Mouse (Mus musculus) CH12.LX (cell line): ENCODE results near the gene 4930404H24Rik. TPM values are rescaled to one million over a fixed set of nuclear protein-coding genes. Genes with fewer than 3 reads are reported as not detected.

Source experiments
- DNase-seq: peaks from one replicate; pipeline ENCODE4 v3.0.0-alpha.2; 2013; ENCODE audit errors: extremely low read depth
- H3K27ac ChIP-seq: 2 replicates; pipeline ENCODE4 v1.5.1; 2012; ENCODE audit warnings: low read depth, mild to moderate bottlenecking, control low read depth, moderate library complexity; ENCODE audit not compliant: insufficient read depth
- H3K27me3 ChIP-seq: replicated peaks from 2 replicates; pipeline ENCODE3; 2012; ENCODE audit warnings: inconsistent platforms
- H3K36me3 ChIP-seq, 2 experiments: replicated peaks in 1 of 2; 2 replicates each; pipeline versions ENCODE3 to v1.6.1; 2012; ENCODE audit warnings: inconsistent platforms in 1 of 2, low read length in 1 of 2, mild to moderate bottlenecking in 1 of 2, mixed read lengths in 1 of 2, moderate library complexity in 1 of 2; ENCODE audit not compliant: control insufficient read depth in 1 of 2, insufficient read depth in 1 of 2
- H3K4me1 ChIP-seq, 2 experiments: 2 replicates each; pipeline ENCODE4 v1.6.1; 2012; ENCODE audit warnings: inconsistent platforms in 1 of 2, moderate library complexity in 1 of 2; ENCODE audit not compliant: insufficient read depth in 2 of 2, control insufficient read depth in 1 of 2
- H3K4me2 ChIP-seq: 2 replicates; pipeline ENCODE4 v1.6.1; 2012; ENCODE audit warnings: low read depth, mild to moderate bottlenecking, control low read depth; ENCODE audit not compliant: poor library complexity, insufficient read depth, severe bottlenecking
- H3K4me3 ChIP-seq, 3 experiments: fragments of 150-350 bp in 1 of 3; sonication (generic) in 1 of 3; replicated peaks in 1 of 3; 2 replicates each; pipeline versions ENCODE3 to v1.5.1; 2011 to 2012; ENCODE audit warnings: low read depth in 2 of 3, low read length in 2 of 3, mild to moderate bottlenecking in 2 of 3, moderate library complexity in 2 of 3, control low read depth in 1 of 3, improper control_type of control experiment in 1 of 3, inconsistent platforms in 1 of 3, mixed read lengths in 1 of 3; ENCODE audit not compliant: poor library complexity in 1 of 3
- H3K79me2 ChIP-seq: replicated peaks from 2 replicates; pipeline ENCODE4 v1.6.1; 2012; ENCODE audit warnings: mild to moderate bottlenecking, moderate library complexity; ENCODE audit not compliant: control insufficient read depth, poor library complexity, insufficient read depth, severe bottlenecking; ENCODE audit errors: extremely low read depth
- H3K9ac ChIP-seq: 2 replicates; pipeline ENCODE4 v1.6.1; 2012; ENCODE audit warnings: low read depth, mild to moderate bottlenecking, control low read depth, moderate library complexity; ENCODE audit not compliant: insufficient read depth
- H3K9me3 ChIP-seq: replicated peaks from 2 replicates; pipeline ENCODE3; 2012; ENCODE audit warnings: low read length, inconsistent platforms, mixed read lengths
- BHLHE40 ChIP-seq: IDR thresholded peaks from 2 replicates; pipeline ENCODE4 v1.6.1; 2011; ENCODE audit warnings: mild to moderate bottlenecking, low read depth, low read length, improper control_type of control experiment
- CHD1 ChIP-seq: IDR thresholded peaks from 2 replicates; pipeline ENCODE4 v1.6.1; 2012; ENCODE audit warnings: low read depth, low read length, improper control_type of control experiment, inconsistent platforms
- E2F4 ChIP-seq: IDR thresholded peaks from 2 replicates; pipeline ENCODE4 v1.6.1; 2011; ENCODE audit warnings: low read depth, low read length, improper control_type of control experiment; ENCODE audit not compliant: insufficient replicate concordance
- EP300 ChIP-seq: IDR thresholded peaks from 2 replicates; pipeline ENCODE4 v1.6.1; 2011; ENCODE audit warnings: low read length, improper control_type of control experiment
- ETS1 ChIP-seq: conservative IDR thresholded peaks from 2 replicates; pipeline ENCODE4 v1.6.1; 2012; ENCODE audit warnings: low read depth, mild to moderate bottlenecking, inconsistent platforms, low read length, improper control_type of control experiment, moderate library complexity
- GABPA ChIP-seq: IDR thresholded peaks from 2 replicates; pipeline ENCODE4 v1.6.1; 2012; ENCODE audit warnings: low read depth, low read length, improper control_type of control experiment, inconsistent platforms; ENCODE audit not compliant: insufficient replicate concordance
- JUND ChIP-seq: conservative IDR thresholded peaks from 2 replicates; pipeline ENCODE4 v1.6.1; 2011; ENCODE audit warnings: low read depth, low read length, improper control_type of control experiment
- MAFK ChIP-seq: IDR thresholded peaks from 2 replicates; pipeline ENCODE4 v1.6.1; 2011; ENCODE audit warnings: low read length, improper control_type of control experiment; ENCODE audit not compliant: insufficient replicate concordance
- MAZ ChIP-seq: IDR thresholded peaks from 2 replicates; pipeline ENCODE4 v1.6.1; 2012; ENCODE audit warnings: low read depth, mild to moderate bottlenecking, inconsistent platforms, low read length, improper control_type of control experiment, moderate library complexity
- MXI1 ChIP-seq: IDR thresholded peaks from 2 replicates; pipeline ENCODE4 v1.6.1; 2011; ENCODE audit warnings: mild to moderate bottlenecking, low read depth, low read length, improper control_type of control experiment
- NELFE ChIP-seq: IDR thresholded peaks from 2 replicates; pipeline ENCODE4 v1.6.1; 2011; ENCODE audit warnings: low read depth, low read length, improper control_type of control experiment
- PAX5 ChIP-seq: IDR thresholded peaks from 2 replicates; pipeline ENCODE4 v1.6.1; 2012; ENCODE audit warnings: low read length, inconsistent platforms, mixed read lengths
- POLR2A ChIP-seq: IDR thresholded peaks from 2 replicates; pipeline ENCODE4 v1.6.1; 2011; ENCODE audit warnings: low read depth, mild to moderate bottlenecking, improper control_type of control experiment, low read length
- SIN3A ChIP-seq: IDR thresholded peaks from 2 replicates; pipeline ENCODE4 v1.6.1; 2012; ENCODE audit warnings: low read length, improper control_type of control experiment, inconsistent platforms
- SMC3 ChIP-seq: IDR thresholded peaks from 2 replicates; pipeline ENCODE4 v1.6.1; 2011; ENCODE audit warnings: low read depth, low read length, improper control_type of control experiment
- USF1 ChIP-seq: IDR thresholded peaks from 2 replicates; pipeline ENCODE4 v1.6.1; 2014; ENCODE audit warnings: low read depth, mild to moderate bottlenecking, inconsistent platforms, low read length, improper control_type of control experiment
- USF2 ChIP-seq: conservative IDR thresholded peaks from 2 replicates; pipeline ENCODE4 v1.6.1; 2011; ENCODE audit warnings: low read depth, low read length, improper control_type of control experiment
- ZKSCAN1 ChIP-seq: IDR thresholded peaks from 2 replicates; pipeline ENCODE4 v1.6.1; 2012; ENCODE audit warnings: low read depth, inconsistent platforms, low read length, improper control_type of control experiment, borderline replicate concordance
- dilution Hi-C: fragments of 300-500 bp; cut with MboI; formaldehyde crosslinking; loops from 2 replicates; pipeline ENCODE4 v1.14.3; 2020; ENCODE audit warnings: low sequenced_read_pairs; ENCODE audit not compliant: extremely low pct_unique_long_range_greater_than_20kb, extremely low pct_ligation_motif_present
- in situ Hi-C: fragments of 300-500 bp; cut with MboI; formaldehyde crosslinking; loops from 3 replicates; pipeline ENCODE4 v1.14.3; 2019; ENCODE audit warnings: low sequenced_read_pairs, low pct_ligation_motif_present, low pct_unique_long_range_greater_than_20kb, mixed read lengths
- polyA plus RNA-seq: library from polyadenylated mRNA; unstranded; fragments of >175 nt; gene quantifications from 2 replicates; pipeline ENCODE4 v1.2.1, GENCODE M21; 2012; ENCODE audit warnings: low read depth; ENCODE audit not compliant: insufficient read length
- total RNA-seq, 2 experiments: library from RNA; depleted of rRNA; stranded (reverse); fragments of 300-350 nt in 1 of 2; fragments of >200 nt in 1 of 2; gene quantifications; 2 replicates each; pipeline ENCODE4 v1.2.3; 2012 to 2014

Gene 4930404H24Rik
- total and polyA plus RNA-seq, 3 experiments = not detected

DNA sequence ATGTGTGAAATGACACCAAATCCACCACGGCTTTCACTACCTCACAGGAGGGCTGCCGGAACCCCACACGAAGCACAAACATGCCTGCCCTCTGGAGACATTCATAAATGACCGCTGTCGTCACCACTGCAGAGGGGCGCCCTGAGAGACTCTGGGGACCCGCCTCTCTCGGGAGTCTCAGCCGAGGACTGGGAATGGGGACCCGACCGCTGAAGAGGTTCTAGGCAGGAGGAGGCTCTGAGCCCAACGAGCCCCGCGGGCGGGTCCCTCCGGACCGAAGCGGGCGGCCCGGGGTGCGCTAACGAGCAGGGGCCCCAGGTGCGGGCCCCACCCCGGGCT is 442 bp upstream of the 4930404H24Rik start:
- no peak overlapping the region for H3K27ac ChIP-seq
- in situ Hi-C loops = no loop called here
- dilution Hi-C loops = no loop called here

GRCm38 (mm10) chr2:153493393-153493731 is 772 bp downstream of the 4930404H24Rik start:
- no peak for DNase-seq
- no peaks in the 10 kb centered on the region for H3K9me3 ChIP-seq
- no peaks in the 10 kb centered on the region for H3K36me3 ChIP-seq
- peak overlapping the region; percentile 63; the same call in 1 of the 2 replicates for H3K27ac ChIP-seq
- TF ChIP-seq NELFE = no peak
- no peak for TF ChIP-seq CHD1
- TF ChIP-seq MXI1 = no peak
- TF ChIP-seq POLR2A = no peak
- TF ChIP-seq USF2 = no peak
- TF ChIP-seq MAZ = 0 out of 2 replicates have a peak, but pooled peaks have one; percentile 6
- TF ChIP-seq ZKSCAN1 = peak; percentile 84
- TF ChIP-seq EP300 = no peak
- no peak for TF ChIP-seq MAFK
- H3K4me1 ChIP-seq = peaks cover 30 to 50% of the 10 kb centered on the region in 2 experiments
- H3K79me2 ChIP-seq = no peaks in the 10 kb centered on the region
- H3K9ac ChIP-seq = no peak overlapping the region
- H3K4me2 ChIP-seq = peak overlapping the region; percentile 88
- dilution Hi-C loops (no loop called here), in situ Hi-C loops (no loop called here)
- H3K27me3 ChIP-seq = no peaks in the 10 kb centered on the region
- peak overlapping the region; percentile 8 to 63 (median 46) for H3K4me3 ChIP-seq

More for the DNA sequence above, 442 bp upstream of the 4930404H24Rik start:
- Histone ChIP-seq H3K79me2 (no peaks in the 10 kb centered on the region), H3K27me3 (no peaks in the 10 kb centered on the region), H3K9me3 (no peaks in the 10 kb centered on the region), H3K4me2 (peak overlapping the region; percentile 88), H3K9ac (peak overlapping the region; percentile 53), H3K4me3 (peak overlapping the region in 2 of 3 experiments; percentile 39 to 40), H3K36me3 (no peaks in the 10 kb centered on the region), H3K4me1 (peaks cover 30 to 50% of the 10 kb centered on the region in 2 experiments)
- TF ChIP-seq USF1 (no peak), POLR2A (no peak), GABPA (no peak), PAX5 (no peak), SIN3A (no peak), MAZ (no peak), ETS1 (no peak), SMC3 (no peak), E2F4 (no peak), JUND (no peak), BHLHE40 (no peak)
- DNase-seq = no peak
